Mouse (Mus musculus): ENCODE data around the gene Dmwd. TPM values are rescaled to one million over a fixed set of nuclear protein-coding genes. Genes with fewer than 3 reads are reported as not detected.

The Dmwd gene
- total and polyA plus RNA-seq, 3 experiments = 18.3 to 70.3 (median 51.5) TPM

DNA sequence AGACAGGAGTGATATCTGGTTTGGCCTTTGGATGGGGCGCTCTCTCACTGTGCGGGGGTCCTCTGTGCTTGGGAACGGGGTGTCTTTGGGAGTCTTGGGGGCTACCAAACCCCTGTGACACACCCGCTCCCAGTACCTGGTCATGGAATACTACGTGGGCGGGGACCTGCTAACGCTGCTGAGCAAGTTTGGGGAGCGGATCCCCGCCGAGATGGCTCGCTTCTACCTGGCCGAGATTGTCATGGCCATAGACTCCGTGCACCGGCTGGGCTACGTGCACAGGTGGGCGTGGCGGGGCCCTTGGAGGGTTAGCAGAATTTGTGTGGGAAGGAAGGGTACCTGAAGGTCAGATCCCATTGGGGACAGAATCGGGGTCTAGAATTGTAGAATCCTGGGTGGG lies 10.7 kb downstream of the Dmwd start:
- no peak for TF ChIP-seq CHD2 (IDR thresholded peaks at IDR 0.05; ENCODE audit: low read length)
- TF ChIP-seq MXI1 (IDR thresholded peaks at IDR 0.05; ENCODE audit: low read depth, low read length) = no peak
- TF ChIP-seq ZMIZ1 (IDR thresholded peaks at IDR 0.05; ENCODE audit: low read depth, low read length) = no peak
- no peak for TF ChIP-seq NRF1 (IDR thresholded peaks at IDR 0.05; ENCODE audit: insufficient read depth, low read depth, low read length, poor library complexity, severe bottlenecking)
- no peak for TF ChIP-seq RCOR1 (IDR thresholded peaks at IDR 0.05; ENCODE audit: low read depth, low read length)
- TF ChIP-seq ZNF384 (IDR thresholded peaks at IDR 0.05; ENCODE audit: low read depth, low read length) = no peak
- H3K79me2 ChIP-seq (ENCODE audit: control insufficient read depth, insufficient read depth, low read length, poor library complexity) = no peaks in the 10 kb centered on the region
- H3K9me3 ChIP-seq (replicated peaks; ENCODE audit: insufficient read depth, low read length) = no peaks in the 10 kb centered on the region
- peaks cover 5 to 14% of the 10 kb centered on the region in 2 experiments for H3K4me1 ChIP-seq (ENCODE audit: control insufficient read depth in 1 of 2, insufficient read depth in 2 of 2, low read length in 2 of 2)
- DNase-seq (ENCODE audit: low read depth, low spot score) = no peak
- H3K4me3 ChIP-seq (ENCODE audit: control insufficient read depth in 1 of 2, insufficient read depth in 1 of 2, low read depth in 2 of 2, low read length in 2 of 2) = no peak overlapping the region
- H3K36me3 ChIP-seq (ENCODE audit: control insufficient read depth in 1 of 2, insufficient read depth in 2 of 2, low read length in 2 of 2) = peaks cover 0 to 8% of the 10 kb centered on the region in 2 experiments; a peak in 2 of 4 replicates
- H3K27ac ChIP-seq (ENCODE audit: control insufficient read depth, low read depth, low read length) = no peak overlapping the region
- no peak overlapping the region for H3K9ac ChIP-seq (ENCODE audit: control insufficient read depth, low read depth, low read length, poor library complexity, severe bottlenecking)
- H3K27me3 ChIP-seq (ENCODE audit: control insufficient read depth in 1 of 2, insufficient read depth in 2 of 2, low read length in 2 of 2) = no peaks in the 10 kb centered on the region

DNA sequence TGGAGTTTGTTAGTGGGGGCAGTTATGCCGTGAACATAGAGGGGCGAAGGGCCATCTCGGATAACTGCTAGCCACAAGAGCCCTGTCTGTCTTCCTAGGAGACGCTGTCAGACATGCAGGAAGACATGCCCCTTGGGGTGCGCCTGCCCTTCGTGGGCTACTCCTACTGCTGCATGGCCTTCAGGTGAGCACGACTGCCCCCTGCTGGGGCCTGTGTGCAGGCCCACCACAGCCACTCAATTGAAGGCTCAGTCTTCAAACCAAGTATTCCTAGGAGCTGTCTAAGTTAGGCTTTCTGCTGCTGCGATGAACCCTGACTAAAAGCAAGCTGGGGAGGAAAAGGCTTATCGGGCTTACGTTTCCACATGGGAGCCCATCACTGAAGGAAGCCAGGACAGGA lies 12.8 kb downstream of the Dmwd start:
- no peak overlapping the region for H3K9ac ChIP-seq (ENCODE audit: control insufficient read depth, low read depth, low read length, poor library complexity, severe bottlenecking)
- DNase-seq (ENCODE audit: low read depth, low spot score) = peak; percentile 66
- peaks cover 0 to 8% of the 10 kb centered on the region in 2 experiments; a peak in 2 of 4 replicates for H3K36me3 ChIP-seq (ENCODE audit: control insufficient read depth in 1 of 2, insufficient read depth in 2 of 2, low read length in 2 of 2)
- no peaks in the 10 kb centered on the region for H3K9me3 ChIP-seq (replicated peaks; ENCODE audit: insufficient read depth, low read length)
- TF ChIP-seq RAD21 (IDR thresholded peaks at IDR 0.05; ENCODE audit: low read depth, low read length) = peak; percentile 40
- no peak for TF ChIP-seq MAFK (IDR thresholded peaks at IDR 0.05; ENCODE audit: borderline replicate concordance, low read depth, low read length)
- TF ChIP-seq ZC3H11A (IDR thresholded peaks at IDR 0.05; ENCODE audit: low read depth, low read length) = peak; percentile 6; the same call in 1 of the 2 replicates
- no peak for TF ChIP-seq POLR2AphosphoS2 (IDR thresholded peaks at IDR 0.05; ENCODE audit: low read length)
- no peak for TF ChIP-seq HCFC1 (IDR thresholded peaks at IDR 0.05; ENCODE audit: low read depth, low read length)
- TF ChIP-seq MYB (IDR thresholded peaks at IDR 0.05; ENCODE audit: low read depth, low read length) = no peak
- peak; percentile 57 for TF ChIP-seq SMC3 (IDR thresholded peaks at IDR 0.05; ENCODE audit: low read depth, low read length)
- TF ChIP-seq CTCF (IDR thresholded peaks at IDR 0.05 in 2 of 3, conservative IDR thresholded peaks at IDR 0.05 in 1 of 3; ENCODE audit: control insufficient read depth in 1 of 3, insufficient read depth in 1 of 3, low read depth in 2 of 3, low read length in 3 of 3, poor library complexity in 1 of 3, severe bottlenecking in 1 of 3) = peak; percentile 75 to 86 (median 81)
- H3K4me1 ChIP-seq (ENCODE audit: control insufficient read depth in 1 of 2, insufficient read depth in 2 of 2, low read length in 2 of 2) = peaks cover 5 to 17% of the 10 kb centered on the region in 2 experiments
- H3K4me3 ChIP-seq (ENCODE audit: control insufficient read depth in 1 of 2, insufficient read depth in 1 of 2, low read depth in 2 of 2, low read length in 2 of 2) = no peak overlapping the region
- no peaks in the 10 kb centered on the region for H3K27me3 ChIP-seq (ENCODE audit: control insufficient read depth in 1 of 2, insufficient read depth in 2 of 2, low read length in 2 of 2)
- H3K79me2 ChIP-seq (ENCODE audit: control insufficient read depth, insufficient read depth, low read length, poor library complexity) = no peaks in the 10 kb centered on the region
- no peak overlapping the region for H3K27ac ChIP-seq (ENCODE audit: control insufficient read depth, low read depth, low read length)

DNA sequence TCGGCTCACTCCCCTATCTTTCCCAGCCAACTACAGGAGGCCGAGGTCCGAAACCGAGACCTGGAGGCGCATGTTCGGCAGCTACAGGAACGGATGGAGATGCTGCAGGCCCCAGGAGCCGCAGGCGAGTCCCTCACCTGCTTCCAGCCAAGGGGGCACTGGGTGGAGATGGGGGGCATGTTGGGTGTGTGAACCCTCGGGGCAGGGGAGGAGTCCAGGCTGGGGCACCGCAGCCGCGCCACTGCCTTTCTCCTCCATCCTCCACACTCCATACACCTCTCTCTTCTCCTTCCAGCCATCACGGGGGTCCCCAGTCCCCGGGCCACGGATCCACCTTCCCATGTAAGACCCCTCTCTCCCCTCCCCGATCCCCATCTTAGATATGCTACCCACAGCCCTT lies 15.9 kb downstream of the Dmwd start:
- H3K36me3 ChIP-seq (ENCODE audit: control insufficient read depth in 1 of 2, insufficient read depth in 2 of 2, low read length in 2 of 2) = no peaks in the 10 kb centered on the region
- H3K27ac ChIP-seq (ENCODE audit: control insufficient read depth, low read depth, low read length) = no peak overlapping the region
- H3K79me2 ChIP-seq (ENCODE audit: control insufficient read depth, insufficient read depth, low read length, poor library complexity) = peaks cover 8% of the 10 kb centered on the region; the same call in 1 of the 2 replicates
- no peak overlapping the region for H3K4me3 ChIP-seq (ENCODE audit: control insufficient read depth in 1 of 2, insufficient read depth in 1 of 2, low read depth in 2 of 2, low read length in 2 of 2)
- DNase-seq (ENCODE audit: low read depth, low spot score) = no peak
- H3K9ac ChIP-seq (ENCODE audit: control insufficient read depth, low read depth, low read length, poor library complexity, severe bottlenecking) = no peak overlapping the region
- H3K4me1 ChIP-seq (ENCODE audit: control insufficient read depth in 1 of 2, insufficient read depth in 2 of 2, low read length in 2 of 2) = peaks cover 0 to 9% of the 10 kb centered on the region in 2 experiments; a peak in 3 of 4 replicates
- TF ChIP-seq ZMIZ1 (IDR thresholded peaks at IDR 0.05; ENCODE audit: low read depth, low read length) = no peak
- no peak for TF ChIP-seq CHD1 (IDR thresholded peaks at IDR 0.05; ENCODE audit: low read depth, low read length)
- no peak for TF ChIP-seq KAT2A (conservative IDR thresholded peaks at IDR 0.05; ENCODE audit: low read depth, low read length)
- no peak for TF ChIP-seq EP300 (IDR thresholded peaks at IDR 0.05; ENCODE audit: low read depth in 1 of 2, low read length in 2 of 2)
- no peaks in the 10 kb centered on the region for H3K9me3 ChIP-seq (replicated peaks; ENCODE audit: insufficient read depth, low read length)
- H3K27me3 ChIP-seq (ENCODE audit: control insufficient read depth in 1 of 2, insufficient read depth in 2 of 2, low read length in 2 of 2) = no peaks in the 10 kb centered on the region

All from MEL (cell line).